Mouse (Mus musculus): ENCODE data around the gene Ociad2.

GRCm38 (mm10) chr5:73369731-73370130, 28.9 kb upstream of the Ociad2 start:
- no peak for TF ChIP-seq GATA1 (IDR thresholded peaks at IDR 0.05; ENCODE audit: low read length)
- no peak for TF ChIP-seq TAL1 (IDR thresholded peaks at IDR 0.05; ENCODE audit: low read length)
